Mouse (Mus musculus): ENCODE results near the gene S100z. TPM values are rescaled to one million over a fixed set of nuclear protein-coding genes. Genes with fewer than 3 reads are reported as not detected.

Gene S100z
- total and polyA plus RNA-seq, 2 experiments from 2014 or later, result not detected

DNA sequence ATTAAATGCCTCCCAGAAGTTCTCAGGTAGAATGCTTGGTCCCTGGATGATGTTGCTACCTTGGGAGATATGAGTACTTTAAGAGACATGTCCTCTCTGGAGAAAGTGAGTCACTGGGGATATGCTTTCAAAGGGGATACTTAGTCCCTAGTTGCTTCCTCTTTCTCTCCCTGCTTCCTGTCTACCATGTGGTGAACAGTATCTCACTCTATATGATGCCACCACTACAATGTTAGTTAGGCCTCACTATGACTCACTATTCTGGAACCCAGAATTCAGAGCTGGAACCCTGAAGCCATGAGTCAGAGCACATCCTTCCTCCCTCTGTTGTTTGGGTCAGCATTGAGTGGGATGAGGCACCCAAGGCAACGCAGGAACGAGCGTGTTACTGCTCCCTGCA, 51.0 kb downstream of the S100z start:
- H3K9ac ChIP-seq (replicated peaks; ENCODE audit: low read depth, low read length), result no peak overlapping the region
- no peak for DNase-seq (ENCODE audit: low spot score)
- no peak overlapping the region for H3K4me2 ChIP-seq (ENCODE audit: low read depth, low read length)
- no peaks in the 10 kb centered on the region for H3K9me3 ChIP-seq (replicated peaks; ENCODE audit: control insufficient read depth, low read length)
- ATAC-seq (ENCODE audit: insufficient read depth, low read depth), result no peak
- H3K36me3 ChIP-seq (replicated peaks; ENCODE audit: control insufficient read depth, insufficient read depth, low read length), result no peaks in the 10 kb centered on the region
- 67% methylated on average over 3 of the region's 3 CpGs for WGBS
- H3K27me3 ChIP-seq (ENCODE audit: control insufficient read depth, insufficient read depth, low read length), result no peaks in the 10 kb centered on the region
- TF ChIP-seq CTCF (IDR thresholded peaks at IDR 0.05; ENCODE audit: low read depth), result no peak
- no peak for TF ChIP-seq EP300 (IDR thresholded peaks at IDR 0.05; ENCODE audit: low read depth)
- H3K4me1 ChIP-seq (ENCODE audit: control insufficient read depth, insufficient read depth), result peaks cover 14% of the 10 kb centered on the region; the same call in 1 of the 2 replicates
- no peak overlapping the region for H3K4me3 ChIP-seq (ENCODE audit: low read depth, low read length)
- no peak overlapping the region for H3K27ac ChIP-seq (ENCODE audit: low read depth)

Other genes with a start within 250 kb of the S100z start
- 1.6 TPM in 1 of 2 replicates, not detected in the other for gene Pde8b, start 228.4 kb downstream of the S100z start, total RNA-seq (2014; rRNA removed; ENCODE audit: low replicate concordance)
- 0.66 and 0.98 TPM in 2 replicates for gene Pde8b, start 228.4 kb downstream of the S100z start, polyA plus RNA-seq (2015; fragmentation: Nextera tagmentation; extraction: Ambion mirVana)
- gene Zbed3, start 155.1 kb downstream of the S100z start, total RNA-seq (2014; rRNA removed; ENCODE audit: low replicate concordance), result 26.7 and 36.7 TPM in 2 replicates
- gene Zbed3, start 155.1 kb downstream of the S100z start, polyA plus RNA-seq (2015; fragmentation: Nextera tagmentation; extraction: Ambion mirVana), result 30.6 and 32.1 TPM in 2 replicates
- gene Aggf1, start 103.4 kb downstream of the S100z start, total RNA-seq (2014; rRNA removed; ENCODE audit: low replicate concordance), result 14.8 and 17.9 TPM in 2 replicates
- 16.6 and 19.0 TPM in 2 replicates for gene Aggf1, start 103.4 kb downstream of the S100z start, polyA plus RNA-seq (2015; fragmentation: Nextera tagmentation; extraction: Ambion mirVana)
- gene Crhbp, start 33.8 kb downstream of the S100z start, total RNA-seq (2014; rRNA removed; ENCODE audit: low replicate concordance), result not detected in 2 replicates
- gene Crhbp, start 33.8 kb downstream of the S100z start, polyA plus RNA-seq (2015; fragmentation: Nextera tagmentation; extraction: Ambion mirVana), result not detected in 2 replicates
- gene F2rl1, start 46.5 kb upstream of the S100z start, total RNA-seq (2014; rRNA removed; ENCODE audit: low replicate concordance), result 0.95 and 2.3 TPM in 2 replicates
- gene F2rl1, start 46.5 kb upstream of the S100z start, polyA plus RNA-seq (2015; fragmentation: Nextera tagmentation; extraction: Ambion mirVana), result 0.21 and 0.25 TPM in 2 replicates
- 105 and 161 TPM in 2 replicates for gene F2r, start 139.8 kb upstream of the S100z start, total RNA-seq (2014; rRNA removed; ENCODE audit: low replicate concordance)
- gene F2r, start 139.8 kb upstream of the S100z start, polyA plus RNA-seq (2015; fragmentation: Nextera tagmentation; extraction: Ambion mirVana), result 62.1 and 63.9 TPM in 2 replicates
- not detected in 2 replicates for gene F2rl2, start 218.1 kb upstream of the S100z start, total RNA-seq (2014; rRNA removed; ENCODE audit: low replicate concordance)
- gene F2rl2, start 218.1 kb upstream of the S100z start, polyA plus RNA-seq (2015; fragmentation: Nextera tagmentation; extraction: Ambion mirVana), result 0.05 and 0.18 TPM in 2 replicates